Mouse (Mus musculus) embryonic fibroblast, embryonic 13.5 days (primary cell): ENCODE measurements around the gene Osgep.

ENCODE experiments used
- CTCF ChIP-seq: IDR thresholded peaks from 2 replicates; pipeline ENCODE4 v1.5.1; 2011; ENCODE audit warnings: mild to moderate bottlenecking, control low read depth, low read length, moderate library complexity, borderline replicate concordance; ENCODE audit not compliant: insufficient read depth
- POLR2A ChIP-seq: IDR thresholded peaks from 2 replicates; pipeline ENCODE4 v1.6.1; 2011; ENCODE audit warnings: low read depth, mild to moderate bottlenecking, control low read depth, low read length, moderate library complexity

DNA sequence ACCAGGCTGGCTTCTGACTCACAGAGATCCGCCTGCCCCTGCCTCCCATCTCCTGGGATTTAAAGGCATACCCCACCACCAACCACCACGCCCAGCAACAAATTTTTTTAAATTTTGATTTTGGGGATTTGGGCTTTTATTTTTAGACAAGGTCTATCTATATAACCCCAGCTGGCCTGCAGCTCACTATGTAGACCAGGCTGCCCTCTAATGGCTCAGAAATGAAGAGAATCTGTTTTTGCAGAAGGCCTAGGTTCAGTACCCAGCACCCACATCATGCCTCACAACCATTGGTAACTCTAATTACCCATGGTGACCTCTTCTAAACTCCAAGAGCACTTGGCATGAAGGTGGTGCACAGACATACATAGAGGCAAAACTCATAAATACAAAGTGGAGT is 53.4 kb downstream of the Osgep start:
- TF ChIP-seq POLR2A (no peak), CTCF (no peak)
